Mouse (Mus musculus): Measurements from ENCODE around the gene Orc5.

Gene Orc5

GRCm38 (mm10) chr5:22550033-22550551 is at the start of gene Orc5:
Gene Orc5, minus strand, starts transcription at chr5:22550429.
- peak; percentile 93 for DNase-seq (ENCODE audit: extremely low spot score)

- DNase-seq (ENCODE audit: extremely low spot score): no peak
Measured at GRCm38 (mm10) chr5:22596981-22597380, 46.8 kb upstream of the Orc5 start.

- DNase-seq (ENCODE audit: extremely low spot score): no peak
Measured at GRCm38 (mm10) chr5:22589370-22589966, 39.2 kb upstream of the Orc5 start.

- no peak for DNase-seq (ENCODE audit: extremely low spot score)
Measured at GRCm38 (mm10) chr5:22587492-22587891, 37.3 kb upstream of the Orc5 start.

GRCm38 (mm10) chr5:22584556-22584955 is 34.3 kb upstream of the Orc5 start:
- DNase-seq (ENCODE audit: extremely low spot score): no peak

GRCm38 (mm10) chr5:22578011-22578410 is 27.8 kb upstream of the Orc5 start:
- no peak for DNase-seq (ENCODE audit: extremely low spot score)

- no peak for DNase-seq (ENCODE audit: extremely low spot score)
Measured at GRCm38 (mm10) chr5:22574751-22575150, 24.5 kb upstream of the Orc5 start.

GRCm38 (mm10) chr5:22574161-22574560 is 23.9 kb upstream of the Orc5 start:
- no peak for DNase-seq (ENCODE audit: extremely low spot score)

- no peak for DNase-seq (ENCODE audit: extremely low spot score)
Measured at GRCm38 (mm10) chr5:22573696-22574095, 23.5 kb upstream of the Orc5 start.

- no peak for DNase-seq (ENCODE audit: extremely low spot score)
Measured at GRCm38 (mm10) chr5:22572881-22573280, 22.7 kb upstream of the Orc5 start.

GRCm38 (mm10) chr5:22572456-22572855 is 22.2 kb upstream of the Orc5 start:
- no peak for DNase-seq (ENCODE audit: extremely low spot score)

GRCm38 (mm10) chr5:22565708-22566107 is 15.5 kb upstream of the Orc5 start:
- no peak for DNase-seq (ENCODE audit: extremely low spot score)

GRCm38 (mm10) chr5:22559801-22560200 is 9.6 kb upstream of the Orc5 start:
- no peak for DNase-seq (ENCODE audit: extremely low spot score)

- no peak for DNase-seq (ENCODE audit: extremely low spot score)
Measured at GRCm38 (mm10) chr5:22557491-22558113, 7.4 kb upstream of the Orc5 start.

- DNase-seq (ENCODE audit: extremely low spot score): no peak
Measured at GRCm38 (mm10) chr5:22556713-22557112, 6.5 kb upstream of the Orc5 start.

- no peak for DNase-seq (ENCODE audit: extremely low spot score)
Measured at GRCm38 (mm10) chr5:22552233-22552765, 2.1 kb upstream of the Orc5 start.

- DNase-seq (ENCODE audit: extremely low spot score): no peak
Measured at GRCm38 (mm10) chr5:22549366-22550032, 730 bp downstream of the Orc5 start.

GRCm38 (mm10) chr5:22548556-22549161 is 1.6 kb downstream of the Orc5 start:
- DNase-seq (ENCODE audit: extremely low spot score): no peak

GRCm38 (mm10) chr5:22546536-22546935 is 3.7 kb downstream of the Orc5 start:
- no peak for DNase-seq (ENCODE audit: extremely low spot score)

- DNase-seq (ENCODE audit: extremely low spot score): no peak
Measured at GRCm38 (mm10) chr5:22545305-22545704, 4.9 kb downstream of the Orc5 start.

GRCm38 (mm10) chr5:22542676-22543075 is 7.6 kb downstream of the Orc5 start:
- DNase-seq (ENCODE audit: extremely low spot score): no peak

- no peak for DNase-seq (ENCODE audit: extremely low spot score)
Measured at GRCm38 (mm10) chr5:22538996-22539600, 11.1 kb downstream of the Orc5 start.

Measured in embryo, embryonic 9.5 days (tissue).